Mouse (Mus musculus) heart, embryonic 16.5 days (tissue): ENCODE results near the gene Cog8. TPM values are rescaled to one million over a fixed set of nuclear protein-coding genes. Genes with fewer than 3 reads are reported as not detected.

ENCODE experiments used
- ATAC-seq: fragments of 200-750 bp; cut with Nextera tagmentation; replicated peaks from 2 replicates; pipeline ENCODE4 v1.8.0; 2017; ENCODE audit warnings: moderate number of reproducible peaks; ENCODE audit not compliant: insufficient read depth, low FRiP score; ENCODE audit errors: extremely low read depth
- H3K27ac ChIP-seq: fragments of 300-500 bp; sonication (generic); 2 replicates; pipeline ENCODE4 v1.5.1; 2014; ENCODE audit warnings: mild to moderate bottlenecking, low read length, control low read depth, moderate library complexity
- H3K27me3 ChIP-seq: fragments of 300-500 bp; sonication (generic); 2 replicates; pipeline ENCODE4 v1.6.1; 2014; ENCODE audit warnings: low read length, mixed read lengths; ENCODE audit not compliant: control insufficient read depth, insufficient read depth
- H3K36me3 ChIP-seq: fragments of 300-500 bp; sonication (generic); 2 replicates; pipeline ENCODE4 v1.6.1; 2014; ENCODE audit not compliant: control insufficient read depth, insufficient read depth
- H3K4me1 ChIP-seq: fragments of 300-500 bp; sonication (generic); 2 replicates; pipeline ENCODE4 v1.6.1; 2014; ENCODE audit warnings: low read length, mixed read lengths; ENCODE audit not compliant: control insufficient read depth, insufficient read depth
- H3K4me2 ChIP-seq: fragments of 300-500 bp; sonication (generic); 2 replicates; pipeline ENCODE4 v1.6.1; 2014; ENCODE audit warnings: low read depth, mild to moderate bottlenecking, control low read depth, low read length
- H3K4me3 ChIP-seq: fragments of 300-500 bp; sonication (generic); 2 replicates; pipeline ENCODE4 v1.5.1; 2014; ENCODE audit warnings: mild to moderate bottlenecking, control low read depth, low read length
- H3K9ac ChIP-seq: fragments of 300-500 bp; sonication (generic); 2 replicates; pipeline ENCODE4 v1.6.1; 2014; ENCODE audit warnings: low read length, control low read depth
- H3K9me3 ChIP-seq: fragments of 300-500 bp; sonication (generic); replicated peaks from 2 replicates; pipeline ENCODE4 v1.6.1; 2016; ENCODE audit warnings: low read length; ENCODE audit not compliant: control insufficient read depth
- WGBS: fragments of 180-500 bp; shearing (Covaris S2); extraction: QIAGEN DNeasy Blood & Tissue Kit; methylation state at CpG from one replicate; pipeline ENCODE4 v1.1.7; 2014; 5-methylcytosine and 5-hydroxymethylcytosine counted together
- polyA plus RNA-seq: library from polyadenylated mRNA; unstranded; fragments of >200 nt; fragmentation: Nextera tagmentation; extraction: Ambion mirVana; gene quantifications from 2 replicates; pipeline ENCODE4 v1.2.1, GENCODE M21; 2015

Gene Cog8
- polyA plus RNA-seq, 1 experiment from 2014 or later, result 27.6 TPM

DNA sequence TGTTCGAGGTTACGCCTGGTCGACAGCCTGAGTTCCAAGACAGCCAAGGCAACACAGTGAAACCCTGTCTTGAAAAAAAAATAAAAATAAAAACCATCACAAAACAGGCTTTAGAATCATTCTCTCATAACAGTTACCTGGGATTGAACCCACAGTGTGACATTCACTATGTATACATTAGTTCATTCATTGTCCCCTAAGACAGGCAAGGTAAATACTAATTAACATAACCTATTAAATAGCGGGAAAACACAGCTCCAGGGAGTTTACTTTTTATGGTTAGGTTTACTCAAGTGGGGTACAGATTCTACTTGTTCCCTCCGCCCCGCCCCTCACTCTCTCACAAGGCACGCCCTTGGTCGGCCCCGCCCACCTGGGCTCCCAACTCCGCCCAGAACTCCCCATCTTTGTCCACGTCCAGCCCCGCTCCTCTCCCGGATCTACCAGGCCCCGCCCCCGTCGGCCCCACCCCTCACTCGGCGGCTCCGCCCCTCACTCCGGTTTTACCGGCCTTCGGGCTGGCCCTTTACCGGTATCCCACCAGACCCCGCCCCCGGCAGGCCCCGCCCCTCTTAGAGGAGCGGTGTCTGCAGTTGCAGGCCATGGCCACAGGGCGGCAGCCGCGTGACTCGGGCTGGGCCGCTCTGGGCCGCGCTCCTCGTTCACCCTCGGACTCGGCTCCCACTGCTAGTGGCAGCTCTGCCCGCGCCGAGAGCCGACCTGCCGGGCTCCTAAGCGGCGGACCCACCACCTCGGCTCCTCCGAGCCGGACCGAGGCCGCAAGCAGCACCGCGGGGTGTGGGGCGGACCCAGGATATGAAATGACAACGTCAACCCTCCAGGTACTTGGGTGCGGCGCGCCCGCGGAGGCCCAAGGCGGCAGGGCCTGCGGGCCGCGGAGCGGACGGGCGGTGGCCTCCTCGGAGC is 25.6 kb downstream of the Cog8 start, which contains the start of gene Vps4a:
TSS of gene Vps4a (plus strand) at position 573 of the 927 bp plus-strand sequence.
- peak within 1 kb of the TSS; percentile 86 for H3K4me3 ChIP-seq
- H3K36me3 ChIP-seq, result no peaks in the 10 kb centered on the region
- no peaks in the 10 kb centered on the region for H3K27me3 ChIP-seq
- H3K9ac ChIP-seq, result peak within 1 kb of the TSS; percentile 96
- H3K9me3 ChIP-seq, result no peaks in the 10 kb centered on the region; the same call in 1 of the 2 replicates
- H3K4me2 ChIP-seq, result peak within 1 kb of the TSS; percentile 84
- H3K4me1 ChIP-seq, result peaks cover 15% of the 10 kb centered on the region
- H3K27ac ChIP-seq, result peak within 1 kb of the TSS; percentile 81
- WGBS, result 5% methylated on average over 66 of the region's 66 CpGs
- ATAC-seq, result peak; percentile 95

DNA sequence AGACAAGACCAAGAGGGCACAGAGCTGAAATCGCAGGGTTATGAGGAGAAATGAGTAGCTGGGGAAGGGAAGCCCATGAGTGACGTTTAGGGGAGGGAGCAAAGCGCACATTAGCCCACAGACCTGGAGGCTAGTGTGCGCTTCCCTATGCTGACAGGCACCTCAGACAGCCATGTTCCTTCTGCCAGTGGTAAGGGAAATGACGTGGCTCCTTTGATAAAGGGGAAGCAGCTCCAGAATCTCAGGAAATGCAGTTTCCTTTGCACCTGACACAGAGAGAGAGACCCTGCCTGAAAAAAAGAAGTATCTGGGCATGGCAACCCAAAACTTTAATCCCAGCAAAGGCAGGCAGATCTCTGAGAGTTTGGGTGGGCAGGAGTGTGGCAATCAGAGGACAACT is 26.4 kb downstream of the Cog8 start:
- Histone ChIP-seq H3K27me3 (no peaks in the 10 kb centered on the region), H3K27ac (no peak overlapping the region)

DNA sequence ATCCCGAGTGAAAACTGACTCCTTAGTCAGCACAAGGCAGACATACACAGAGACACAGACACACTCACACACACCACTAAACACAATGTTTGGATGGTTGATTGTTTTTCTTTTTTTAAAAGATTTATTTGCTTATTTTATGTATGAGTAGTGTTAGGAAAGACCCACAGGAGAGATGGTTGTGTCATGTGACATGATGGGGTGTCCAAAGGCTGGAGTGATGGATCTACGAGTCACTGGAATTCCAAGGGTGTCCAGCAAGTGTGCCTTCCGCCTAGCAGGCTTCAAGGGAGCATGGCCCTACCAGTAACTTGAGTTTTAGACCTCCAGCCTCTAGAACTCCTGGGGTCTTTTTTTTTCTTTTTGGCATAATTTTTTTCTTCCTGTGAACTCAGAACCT is 27.2 kb downstream of the Cog8 start:
- Histone ChIP-seq H3K4me2 (no peak overlapping the region), H3K9ac (no peak overlapping the region), H3K27me3 (no peaks in the 10 kb centered on the region), H3K36me3 (no peaks in the 10 kb centered on the region), H3K4me1 (peaks cover 15% of the 10 kb centered on the region), H3K4me3 (no peak overlapping the region), H3K9me3 (no peaks in the 10 kb centered on the region; the same call in 1 of the 2 replicates), H3K27ac (no peak overlapping the region)
- ATAC-seq, result no peak
- 74% methylated on average over 3 of the region's 3 CpGs for WGBS

More for the DNA sequence above, 26.4 kb downstream of the Cog8 start:
- no peak overlapping the region for H3K9ac ChIP-seq
- no peak overlapping the region for H3K4me2 ChIP-seq
- H3K36me3 ChIP-seq, result no peaks in the 10 kb centered on the region
- WGBS, result 64% methylated on average over 5 of the region's 5 CpGs
- ATAC-seq, result no peak
- H3K4me1 ChIP-seq, result peaks cover 15% of the 10 kb centered on the region
- no peak overlapping the region for H3K4me3 ChIP-seq
- H3K9me3 ChIP-seq, result no peaks in the 10 kb centered on the region; the same call in 1 of the 2 replicates

DNA sequence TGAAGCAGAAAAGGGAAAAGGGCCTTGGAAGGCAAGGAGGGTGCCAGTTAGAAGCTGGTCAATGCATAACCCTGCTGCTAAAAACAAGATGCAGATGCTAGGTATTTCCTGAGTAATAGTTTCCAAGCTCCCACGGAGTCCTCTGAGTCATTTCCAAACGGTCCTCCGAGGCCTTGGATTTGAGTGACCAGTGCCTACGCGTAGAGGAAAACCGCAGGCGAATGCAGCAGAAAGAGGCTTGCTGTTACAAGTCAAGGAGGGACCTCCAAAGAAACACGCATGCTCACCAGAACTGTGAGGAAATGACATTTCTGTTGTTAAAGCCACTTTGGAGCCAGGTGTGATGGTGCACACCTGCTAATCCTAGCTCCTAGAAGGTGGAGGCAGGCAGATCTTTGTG is 33.0 kb downstream of the Cog8 start:
- H3K27me3 ChIP-seq, result no peaks in the 10 kb centered on the region
- no peak overlapping the region for H3K4me2 ChIP-seq
- no peak overlapping the region for H3K4me3 ChIP-seq
- H3K4me1 ChIP-seq, result no peaks in the 10 kb centered on the region
- 83% methylated on average over 8 of the region's 8 CpGs for WGBS
- no peaks in the 10 kb centered on the region for H3K9me3 ChIP-seq
- no peak overlapping the region for H3K9ac ChIP-seq
- no peak overlapping the region for H3K27ac ChIP-seq
- no peaks in the 10 kb centered on the region for H3K36me3 ChIP-seq
- no peak for ATAC-seq

DNA sequence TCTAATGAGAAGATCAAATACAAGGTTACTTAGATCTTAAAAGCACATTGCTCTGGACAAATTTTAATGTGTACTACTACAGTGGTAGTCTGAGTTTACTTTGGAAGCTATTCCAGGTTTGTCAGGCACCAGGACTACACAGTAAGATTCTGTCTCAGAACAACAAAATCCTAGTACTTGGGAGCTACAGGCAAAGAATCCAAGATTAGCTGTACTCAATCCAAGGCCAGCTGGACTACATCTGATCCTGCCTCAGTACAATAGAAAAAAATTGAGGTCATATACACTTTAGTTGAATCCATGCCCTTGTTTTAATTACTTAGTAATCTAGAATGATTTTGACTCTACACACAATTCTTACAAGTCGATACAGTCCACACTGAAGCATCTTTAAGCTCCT is 41.6 kb downstream of the Cog8 start:
- H3K36me3 ChIP-seq, result peaks cover 7% of the 10 kb centered on the region; the same call in 1 of the 2 replicates
- no peak overlapping the region for H3K4me3 ChIP-seq
- no peak for ATAC-seq
- H3K9ac ChIP-seq, result no peak overlapping the region
- 70% methylated on average over 1 of the region's 1 CpGs for WGBS
- H3K27ac ChIP-seq, result no peak overlapping the region
- H3K4me2 ChIP-seq, result no peak overlapping the region
- H3K9me3 ChIP-seq, result no peaks in the 10 kb centered on the region
- no peaks in the 10 kb centered on the region for H3K4me1 ChIP-seq
- H3K27me3 ChIP-seq, result no peaks in the 10 kb centered on the region

DNA sequence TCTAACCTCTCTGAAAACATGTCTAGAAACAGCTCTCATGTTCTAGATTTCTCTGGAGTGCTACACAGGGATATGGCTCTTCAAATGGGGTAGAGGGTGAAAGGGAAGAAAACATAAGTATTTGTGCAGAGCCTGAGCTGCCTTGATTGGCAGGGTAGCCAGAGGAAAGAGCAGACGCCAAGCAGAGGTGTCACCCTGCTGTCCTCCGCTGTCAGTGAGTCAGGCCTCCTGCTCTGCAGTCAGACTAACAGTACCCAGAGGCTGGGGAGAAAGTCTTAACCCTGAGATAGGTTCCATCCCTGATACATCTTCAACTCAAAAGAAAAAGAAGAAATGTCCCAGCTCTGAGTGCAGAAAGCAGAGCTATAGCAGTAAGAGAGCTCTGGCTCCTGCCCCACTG is 43.8 kb downstream of the Cog8 start:
- no peak overlapping the region for H3K27ac ChIP-seq
- H3K4me2 ChIP-seq, result no peak overlapping the region
- no peaks in the 10 kb centered on the region for H3K9me3 ChIP-seq
- WGBS, result 83% methylated on average over 2 of the region's 2 CpGs
- peaks cover 7% of the 10 kb centered on the region; the same call in 1 of the 2 replicates for H3K36me3 ChIP-seq
- H3K27me3 ChIP-seq, result no peaks in the 10 kb centered on the region
- H3K9ac ChIP-seq, result no peak overlapping the region
- no peak overlapping the region for H3K4me3 ChIP-seq
- no peaks in the 10 kb centered on the region for H3K4me1 ChIP-seq
- ATAC-seq, result no peak

DNA sequence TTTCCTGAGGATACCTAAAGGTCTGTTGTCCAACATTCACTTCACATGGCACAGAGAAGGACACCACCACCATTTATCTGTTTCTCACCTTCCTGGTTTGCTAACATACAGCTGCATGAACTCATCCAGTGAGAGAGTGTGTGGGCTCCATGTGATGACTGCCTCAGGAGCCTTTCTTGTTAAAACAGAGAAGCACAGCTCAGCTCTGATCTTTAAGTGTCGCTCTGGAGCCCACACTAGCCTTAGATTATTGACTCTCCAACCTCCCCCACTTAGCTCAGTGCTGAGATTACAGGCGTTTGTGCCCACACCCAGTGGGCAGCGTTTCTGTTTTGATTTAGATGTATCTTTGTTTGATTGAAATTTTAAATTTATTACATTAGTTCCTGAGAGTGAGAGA is 48.7 kb downstream of the Cog8 start:
- Histone ChIP-seq H3K9me3 (no peaks in the 10 kb centered on the region), H3K27ac (no peak overlapping the region), H3K4me3 (no peak overlapping the region), H3K9ac (no peak overlapping the region), H3K27me3 (no peaks in the 10 kb centered on the region), H3K36me3 (peaks cover 7% of the 10 kb centered on the region), H3K4me1 (0 out of 2 replicates have a peak, but pooled peaks cover 5% of the 10 kb centered on the region), H3K4me2 (no peak overlapping the region)
- ATAC-seq, result no peak
- WGBS, result 77% methylated on average over 3 of the region's 3 CpGs

DNA sequence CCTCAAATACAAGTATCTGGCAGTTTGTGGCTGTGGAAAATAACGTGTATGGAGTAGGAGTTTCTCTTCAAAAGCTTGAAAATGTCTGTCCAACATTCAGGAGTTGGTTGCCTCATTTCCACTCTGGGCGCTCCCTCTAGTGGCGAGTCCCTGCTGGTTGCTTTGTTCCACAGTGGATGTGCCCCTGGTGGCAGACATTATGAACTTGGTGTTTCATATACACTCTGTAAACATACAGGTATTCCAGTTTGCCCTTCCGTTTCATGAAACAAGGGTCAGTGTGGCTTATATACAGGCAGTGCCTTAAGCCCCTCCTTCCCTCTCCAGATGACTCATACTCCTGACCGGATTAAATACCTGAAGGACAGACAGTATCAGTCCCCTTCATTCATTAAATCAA is 54.0 kb downstream of the Cog8 start:
- no peak overlapping the region for H3K9ac ChIP-seq
- 0 out of 2 replicates have a peak, but pooled peaks cover 5% of the 10 kb centered on the region for H3K4me1 ChIP-seq
- WGBS, result 34% methylated on average over 5 of the region's 5 CpGs
- peak; percentile 58; the same call in 1 of the 2 replicates for ATAC-seq
- H3K4me3 ChIP-seq, result no peak overlapping the region
- no peak overlapping the region for H3K27ac ChIP-seq
- H3K36me3 ChIP-seq, result peaks cover 5% of the 10 kb centered on the region
- H3K27me3 ChIP-seq, result no peaks in the 10 kb centered on the region
- H3K4me2 ChIP-seq, result no peak overlapping the region
- no peaks in the 10 kb centered on the region for H3K9me3 ChIP-seq

DNA sequence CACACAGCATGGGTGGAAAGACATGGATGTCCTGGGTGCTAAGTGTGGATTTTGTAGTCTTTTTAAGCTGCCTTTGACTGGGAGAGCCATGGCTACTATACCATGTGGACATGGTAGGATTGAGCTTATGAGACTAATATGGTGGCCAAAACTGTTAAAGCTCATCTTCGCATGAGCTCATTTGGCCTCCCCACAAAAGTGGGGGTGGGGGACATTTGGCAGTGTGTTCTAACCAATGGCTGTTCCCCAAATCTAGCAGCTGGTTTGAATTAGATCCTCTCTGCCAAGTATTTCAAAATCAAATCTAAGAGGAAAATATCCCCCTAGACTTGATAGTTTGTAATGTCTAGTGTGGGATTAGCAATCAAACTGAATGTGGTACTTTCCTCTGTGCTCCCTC is 57.4 kb downstream of the Cog8 start:
- 81% methylated on average over 1 of the region's 1 CpGs for WGBS
- no peak overlapping the region for H3K27ac ChIP-seq
- no peak overlapping the region for H3K4me2 ChIP-seq
- ATAC-seq, result no peak
- H3K9ac ChIP-seq, result no peak overlapping the region
- peaks cover 2% of the 10 kb centered on the region for H3K36me3 ChIP-seq
- no peaks in the 10 kb centered on the region for H3K27me3 ChIP-seq
- no peak overlapping the region for H3K4me3 ChIP-seq
- H3K9me3 ChIP-seq, result no peaks in the 10 kb centered on the region
- no peaks in the 10 kb centered on the region for H3K4me1 ChIP-seq
